Mouse (Mus musculus): ENCODE measurements around the gene Sumf1.

Gene Sumf1

DNA sequence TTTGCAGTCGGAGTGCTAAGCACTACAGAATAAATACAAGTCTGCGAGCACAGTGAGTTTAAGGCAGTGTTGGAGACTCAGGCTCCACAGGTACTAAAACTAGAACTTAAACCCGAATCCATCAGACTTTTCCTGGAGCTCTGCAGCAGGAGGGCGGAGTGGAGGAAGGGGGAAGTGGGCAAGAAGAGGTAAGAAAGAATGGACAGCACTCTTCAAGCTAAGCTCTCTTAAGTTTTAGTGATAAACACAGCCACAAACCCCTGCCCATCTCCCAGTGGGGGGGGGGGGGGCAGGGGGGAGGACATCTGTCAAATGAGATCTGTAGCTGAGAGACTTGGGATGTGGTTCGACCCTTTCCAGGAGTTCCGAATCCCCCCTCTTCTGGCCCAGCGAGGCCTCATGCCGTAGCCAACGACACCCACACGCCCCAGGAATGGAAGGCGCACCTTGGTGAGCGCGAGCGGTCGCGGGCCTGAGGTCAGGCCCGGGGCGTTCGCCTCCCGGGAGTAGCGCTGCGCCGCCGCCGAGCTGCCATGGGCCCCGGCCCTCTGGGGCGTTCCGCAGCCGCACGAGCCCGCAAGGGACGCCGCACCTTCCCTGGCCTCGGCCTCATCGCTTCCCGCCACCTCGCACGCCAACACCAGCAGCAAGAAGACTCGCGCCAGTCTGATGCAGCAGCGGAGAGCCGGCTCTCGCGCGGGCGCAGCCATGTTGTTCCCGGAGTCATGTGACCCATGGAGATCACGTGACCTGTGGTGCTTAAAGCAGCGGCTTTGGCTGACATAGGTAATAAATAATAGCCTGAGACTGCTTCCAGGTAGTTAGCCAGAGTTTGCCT lies at the start of gene Sumf1:
Gene Sumf1 (minus strand): TSS at position 736 of the 838 bp plus-strand sequence.
- peak; percentile 85 for DNase-seq (ENCODE audit: low read depth)

DNA sequence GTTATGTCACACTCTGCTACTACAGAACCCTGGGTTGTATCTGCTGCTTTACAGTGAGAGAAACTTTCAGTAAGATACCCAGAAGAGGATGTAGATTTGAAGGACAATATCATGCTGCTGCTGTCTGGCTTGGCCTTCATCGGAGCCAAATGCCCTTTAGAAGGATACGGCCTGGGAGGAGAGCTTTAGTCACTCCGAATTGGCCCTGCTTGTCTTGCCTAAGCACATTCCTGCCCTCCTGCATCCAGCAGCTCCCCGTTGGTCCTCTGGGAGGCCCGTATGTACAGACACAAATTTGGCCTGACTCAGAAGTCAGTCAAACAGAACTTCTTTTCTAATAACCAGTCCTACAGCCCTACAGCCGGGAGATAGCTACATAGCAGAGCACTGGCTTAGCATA lies 49.2 kb upstream of the Sumf1 start:
- DNase-seq (ENCODE audit: low read depth), result no peak

GRCm38 (mm10) chr6:108233070-108233469 lies 47.7 kb upstream of the Sumf1 start:
- no peak for DNase-seq (ENCODE audit: low read depth)

- DNase-seq (ENCODE audit: low read depth), result no peak
Measured at GRCm38 (mm10) chr6:108231892-108232710, 46.7 kb upstream of the Sumf1 start.

DNA sequence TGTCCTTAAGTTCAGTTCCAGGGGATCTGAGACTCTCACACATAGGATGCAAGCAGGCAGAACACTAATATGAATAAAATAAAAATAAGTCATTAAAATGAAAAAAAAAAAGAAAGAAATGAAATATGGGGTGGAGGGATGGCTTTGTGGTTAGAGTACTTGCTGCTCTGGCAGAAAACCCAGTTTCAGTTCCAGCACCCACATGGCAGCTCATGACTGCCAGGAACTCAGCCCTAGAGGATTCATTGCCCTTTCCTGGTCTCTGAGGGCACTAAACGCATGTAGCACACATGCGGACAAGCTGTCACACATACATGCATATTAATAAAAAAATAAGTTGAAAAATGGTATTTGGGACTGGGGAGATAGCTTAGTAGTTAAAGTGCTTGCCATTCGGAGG lies 45.2 kb upstream of the Sumf1 start:
- no peak for DNase-seq (ENCODE audit: low read depth)

- no peak for DNase-seq (ENCODE audit: low read depth)
Measured at GRCm38 (mm10) chr6:108228601-108229000, 43.2 kb upstream of the Sumf1 start.

DNA sequence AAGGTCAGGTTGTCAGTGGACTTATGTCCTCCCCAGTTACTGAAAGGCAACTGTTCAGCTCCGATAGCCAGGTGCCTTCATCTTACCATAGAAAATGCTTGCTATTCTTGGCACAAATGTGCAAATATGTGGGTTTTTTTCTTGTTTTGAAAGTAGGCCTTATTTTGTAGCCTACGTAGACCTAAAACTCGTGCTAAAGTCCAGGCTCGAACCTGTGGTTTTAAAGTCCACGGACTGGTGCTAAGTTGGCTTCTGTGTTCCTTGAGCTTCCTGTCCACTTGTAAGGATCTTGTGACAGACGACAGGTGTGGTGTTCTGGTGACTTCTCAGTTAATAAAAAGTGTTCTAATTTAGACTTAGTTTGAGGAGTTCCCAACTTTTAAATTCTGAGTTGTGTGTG lies 42.7 kb upstream of the Sumf1 start:
- DNase-seq (ENCODE audit: low read depth), result no peak

- no peak for DNase-seq (ENCODE audit: low read depth)
Measured at GRCm38 (mm10) chr6:108227461-108227860, 42.1 kb upstream of the Sumf1 start.

- DNase-seq (ENCODE audit: low read depth), result no peak
Measured at GRCm38 (mm10) chr6:108226230-108226629, 40.8 kb upstream of the Sumf1 start.

DNA sequence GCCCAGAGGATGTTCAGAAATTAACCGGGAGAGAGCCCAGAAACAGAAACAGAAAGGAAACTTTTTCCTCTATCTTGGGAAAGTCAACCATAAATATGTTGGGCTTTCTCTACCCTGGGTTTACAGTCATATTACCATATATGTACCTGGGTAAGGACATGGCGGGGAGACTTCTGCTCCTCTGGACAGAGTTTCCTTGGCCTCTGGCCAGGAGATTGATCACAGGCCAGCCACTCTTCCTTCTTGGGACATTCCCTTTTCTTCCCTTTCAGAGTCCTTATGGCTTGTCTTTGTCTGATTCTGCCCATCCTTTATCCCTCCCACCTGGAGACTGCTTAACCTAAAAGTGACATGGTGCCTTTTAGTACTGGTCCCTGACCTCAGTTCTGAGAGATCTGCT lies 39.6 kb upstream of the Sumf1 start:
- DNase-seq (ENCODE audit: low read depth), result no peak

GRCm38 (mm10) chr6:108224361-108224760 lies 39.0 kb upstream of the Sumf1 start:
- DNase-seq (ENCODE audit: low read depth), result no peak

DNA sequence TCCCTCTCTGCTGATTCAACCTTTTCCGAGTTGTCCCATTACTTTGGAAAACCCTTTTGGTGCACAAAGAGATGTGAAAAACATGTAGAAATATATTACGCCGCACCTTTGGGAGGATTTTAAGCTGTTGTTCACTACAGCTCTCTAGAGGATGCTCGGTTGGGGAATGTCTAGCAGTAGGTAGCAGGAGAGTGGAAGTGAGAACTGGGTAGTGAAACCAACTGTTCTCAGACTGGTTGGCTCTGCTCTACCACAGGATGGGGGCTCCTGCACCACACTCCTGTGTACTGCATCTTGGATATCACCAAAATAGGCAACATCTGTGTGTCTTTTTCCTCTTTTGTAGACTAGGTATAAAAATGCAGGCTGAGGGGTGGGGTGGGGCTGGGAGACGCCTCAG lies 37.5 kb upstream of the Sumf1 start:
- DNase-seq (ENCODE audit: low read depth), result no peak

GRCm38 (mm10) chr6:108222435-108222834 lies 37.1 kb upstream of the Sumf1 start:
- no peak for DNase-seq (ENCODE audit: low read depth)

DNA sequence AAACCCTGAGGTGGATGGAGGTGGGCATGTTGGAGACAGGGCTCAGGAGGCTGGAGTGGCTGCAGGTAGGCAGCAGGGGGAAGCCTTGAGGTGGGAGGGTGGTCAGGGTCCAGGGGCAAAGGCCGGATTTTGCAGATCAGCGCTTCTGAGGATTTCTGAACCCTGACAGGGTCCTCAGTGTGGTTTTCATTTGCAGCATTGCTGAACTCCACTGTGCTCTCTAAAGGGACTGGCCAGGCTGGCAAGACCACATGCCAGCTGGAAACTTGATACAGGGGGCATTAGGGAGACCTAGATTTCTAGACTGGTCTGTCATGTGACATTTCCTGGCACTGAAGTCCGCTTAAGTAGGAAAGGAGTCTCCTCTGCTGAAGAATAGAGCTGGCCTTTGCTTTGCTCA lies 32.6 kb upstream of the Sumf1 start:
- no peak for DNase-seq (ENCODE audit: low read depth)

DNA sequence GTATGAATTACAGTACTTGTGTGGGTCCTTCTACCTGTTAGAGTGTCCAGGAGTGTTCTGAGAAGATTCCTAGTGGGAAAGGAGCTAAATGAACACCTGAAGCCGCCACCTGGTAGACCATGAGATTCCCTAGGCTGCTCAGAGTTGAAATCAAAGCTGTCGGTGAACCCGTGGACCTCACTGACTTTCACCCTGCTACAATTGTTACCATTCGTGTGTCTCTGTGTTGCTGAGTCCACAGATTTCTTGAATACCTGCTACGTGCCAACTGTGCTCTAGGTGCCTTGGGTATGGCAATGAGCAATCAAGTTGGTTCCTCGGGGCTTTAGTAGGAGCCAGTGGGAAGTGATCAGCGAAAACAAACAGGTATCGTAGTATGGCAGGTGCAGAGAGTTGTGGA lies 31.4 kb upstream of the Sumf1 start:
- DNase-seq (ENCODE audit: low read depth), result no peak

DNA sequence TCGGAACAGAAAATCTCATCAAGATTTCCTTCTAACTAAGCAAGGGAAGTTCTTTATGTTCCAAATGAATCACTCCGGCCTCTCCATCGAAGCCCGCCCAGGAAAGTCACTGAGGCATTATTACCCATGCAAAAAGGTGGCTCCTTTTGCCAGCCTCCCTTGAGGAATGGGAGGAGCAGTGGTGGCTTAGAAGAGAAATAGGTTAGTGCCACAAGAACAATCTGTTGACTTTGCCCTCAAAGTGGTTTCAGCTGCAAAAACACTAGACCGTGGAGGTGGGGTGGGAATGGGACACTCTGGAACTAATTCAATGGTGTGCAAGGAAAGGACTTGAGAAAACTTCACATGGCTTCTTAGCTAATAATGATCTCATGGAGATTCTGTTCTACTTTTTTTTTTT lies 30.7 kb upstream of the Sumf1 start:
- no peak for DNase-seq (ENCODE audit: low read depth)

- no peak for DNase-seq (ENCODE audit: low read depth)
Measured at GRCm38 (mm10) chr6:108214294-108214925, 29.0 kb upstream of the Sumf1 start.

DNA sequence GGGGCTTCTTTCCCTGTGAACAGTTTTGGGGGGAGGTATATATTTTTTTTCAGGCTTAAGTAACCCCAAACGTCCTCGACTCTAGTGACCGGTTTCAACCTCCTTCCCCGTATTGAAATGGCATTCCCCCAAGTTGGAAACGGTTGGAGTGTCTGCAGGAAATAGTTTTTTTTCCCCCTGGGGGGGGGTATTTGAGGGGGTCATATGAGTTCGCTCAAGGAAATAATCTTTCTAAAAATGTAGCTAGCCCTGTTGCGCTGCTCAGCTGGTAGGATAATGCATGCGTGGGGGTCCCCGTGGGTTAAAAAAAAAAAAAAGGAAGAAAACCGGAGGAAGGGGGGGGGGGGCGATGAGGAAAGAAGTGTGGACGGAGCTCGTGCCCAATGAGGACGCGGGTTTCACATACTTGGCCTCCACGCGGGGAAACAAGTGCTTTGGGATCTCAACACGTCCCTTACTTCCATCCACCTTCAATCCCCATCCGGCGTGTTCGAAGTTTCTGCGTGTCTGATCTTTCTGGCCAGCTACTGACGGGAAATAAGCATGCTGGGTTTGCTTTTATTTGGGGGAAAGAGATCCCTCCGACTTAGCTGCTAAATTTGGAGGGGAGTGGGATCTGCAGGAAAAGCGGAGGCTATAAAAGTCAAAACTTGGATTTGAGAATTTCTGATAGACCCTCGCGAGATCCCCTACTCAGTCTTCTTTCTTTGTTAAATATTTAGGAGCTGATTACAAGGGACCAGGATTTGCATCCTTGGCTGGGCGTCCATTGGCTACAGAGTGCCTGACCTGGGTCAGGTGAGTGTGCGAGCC lies 28.3 kb upstream of the Sumf1 start:
- DNase-seq (ENCODE audit: low read depth), result no peak

GRCm38 (mm10) chr6:108212881-108213295 lies 27.5 kb upstream of the Sumf1 start, which contains the start of gene Itpr1:
Itpr1 (plus strand) TSS chr6:108213096.
- DNase-seq (ENCODE audit: low read depth), result peak; percentile 97

- DNase-seq (ENCODE audit: low read depth), result no peak
Measured at GRCm38 (mm10) chr6:108211896-108212880, 26.8 kb upstream of the Sumf1 start.
